Mouse (Mus musculus) heart, embryonic 11.5 days (tissue): ENCODE results near the gene Eprs. TPM values are rescaled to one million over a fixed set of nuclear protein-coding genes. Genes with fewer than 3 reads are reported as not detected.
A peak's percentile ranks its signal among the peaks of the same experiment; 100 is the strongest.

Experiments
- ATAC-seq: fragments of 200-750 bp; cut with Nextera tagmentation; replicated peaks from 2 replicates; pipeline ENCODE4 v1.8.0; 2017; ENCODE audit warnings: moderate library complexity; ENCODE audit not compliant: insufficient number of reproducible peaks, low FRiP score, low TSS enrichment
- H3K27ac ChIP-seq: fragments of 300-500 bp; sonication (generic); 2 replicates; pipeline ENCODE4 v1.5.1; 2014; ENCODE audit warnings: mild to moderate bottlenecking, low read depth, low read length
- H3K27me3 ChIP-seq: fragments of 300-500 bp; sonication (generic); 2 replicates; pipeline ENCODE4 v1.6.1; 2014; ENCODE audit warnings: mild to moderate bottlenecking, low read length, mixed read lengths; ENCODE audit not compliant: control insufficient read depth, insufficient read depth
- H3K36me3 ChIP-seq: fragments of 300-500 bp; sonication (generic); 2 replicates; pipeline ENCODE4 v1.6.1; 2014; ENCODE audit warnings: mild to moderate bottlenecking, low read length, moderate library complexity, mixed read lengths; ENCODE audit not compliant: control insufficient read depth, insufficient read depth
- H3K4me1 ChIP-seq: fragments of 300-500 bp; sonication (generic); 2 replicates; pipeline ENCODE4 v1.6.1; 2014; ENCODE audit warnings: low read length; ENCODE audit not compliant: control insufficient read depth, insufficient read depth
- H3K4me2 ChIP-seq: fragments of 300-500 bp; sonication (generic); 2 replicates; pipeline ENCODE4 v1.6.1; 2014; ENCODE audit warnings: mild to moderate bottlenecking, moderate library complexity
- H3K4me3 ChIP-seq: fragments of 300-500 bp; sonication (generic); 2 replicates; pipeline ENCODE4 v1.5.1; 2014; ENCODE audit warnings: low read depth, low read length
- H3K9ac ChIP-seq: fragments of 300-500 bp; sonication (generic); 2 replicates; pipeline ENCODE4 v1.6.1; 2014; ENCODE audit warnings: mild to moderate bottlenecking, low read depth, low read length, moderate library complexity
- H3K9me3 ChIP-seq: fragments of 300-500 bp; sonication (generic); replicated peaks from 2 replicates; pipeline ENCODE4 v1.6.1; 2016; ENCODE audit warnings: low read length; ENCODE audit not compliant: control insufficient read depth
- WGBS: fragments of 180-500 bp; shearing (Covaris S2); extraction: QIAGEN DNeasy Blood & Tissue Kit; methylation state at CpG from one replicate; pipeline ENCODE4 v1.1.7; 2014; ENCODE audit not compliant: insufficient replicate concordance; 5-methylcytosine and 5-hydroxymethylcytosine counted together
- polyA plus RNA-seq: library from polyadenylated mRNA; unstranded; fragments of >200 nt; fragmentation: Nextera tagmentation; extraction: Ambion mirVana; gene quantifications from 2 replicates; pipeline ENCODE4 v1.2.1, GENCODE M21; 2014

Gene Eprs
- polyA plus RNA-seq, 1 experiment from 2014 or later, result 122 TPM

DNA sequence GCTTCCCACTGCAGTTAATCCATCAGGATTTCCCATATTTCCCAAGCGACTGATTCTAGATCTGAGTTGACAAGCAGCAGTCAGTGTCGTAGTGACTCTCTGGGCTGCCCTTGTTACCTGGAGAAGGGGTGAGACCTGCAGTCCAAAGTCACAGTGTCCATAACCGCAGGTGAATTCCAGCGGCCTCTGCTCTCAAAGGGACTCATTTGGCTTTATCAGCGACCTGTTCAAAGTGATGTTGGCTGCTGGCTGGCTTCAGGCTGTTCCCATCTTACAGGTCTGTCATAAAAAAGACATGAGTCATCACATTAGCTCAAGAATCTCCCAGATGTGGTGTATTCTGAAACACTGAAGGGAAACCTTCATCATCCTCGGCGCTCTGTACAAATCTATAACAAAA is 86.1 kb downstream of the Eprs start:
- H3K9ac ChIP-seq, result no peak overlapping the region
- H3K4me1 ChIP-seq, result no peaks in the 10 kb centered on the region
- no peak overlapping the region for H3K4me2 ChIP-seq
- H3K4me3 ChIP-seq, result no peak overlapping the region
- 78% methylated on average over 7 of the region's 7 CpGs for WGBS
- H3K27me3 ChIP-seq, result peaks cover 4% of the 10 kb centered on the region; the same call in 1 of the 2 replicates
- no peaks in the 10 kb centered on the region for H3K9me3 ChIP-seq
- no peak for ATAC-seq
- H3K27ac ChIP-seq, result no peak overlapping the region
- no peaks in the 10 kb centered on the region for H3K36me3 ChIP-seq

DNA sequence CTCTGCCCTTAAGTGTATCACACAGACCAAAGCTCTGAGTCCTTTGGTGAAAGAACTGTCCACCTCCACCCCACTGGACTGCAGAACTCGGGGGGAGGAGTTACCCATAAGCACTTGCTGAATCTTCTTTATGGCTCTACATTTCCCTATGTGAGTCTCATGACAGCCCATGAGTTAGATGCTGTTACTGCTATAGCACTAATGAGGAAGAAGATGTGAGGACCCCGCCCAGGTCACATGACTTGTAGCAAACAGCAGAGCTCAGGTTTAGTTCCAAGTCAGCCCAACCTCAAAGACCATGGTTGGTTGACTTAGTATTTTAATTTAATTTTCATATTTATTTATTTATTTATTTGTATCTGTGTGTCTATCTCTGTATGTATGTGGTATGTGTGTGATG is 86.9 kb downstream of the Eprs start:
- H3K4me3 ChIP-seq, result peak overlapping the region; percentile 28
- H3K4me2 ChIP-seq, result peak overlapping the region; percentile 15; the same call in 1 of the 2 replicates
- no peaks in the 10 kb centered on the region for H3K9me3 ChIP-seq
- H3K36me3 ChIP-seq, result no peaks in the 10 kb centered on the region
- peaks cover 12% of the 10 kb centered on the region for H3K27me3 ChIP-seq
- no peak for ATAC-seq
- no peak overlapping the region for H3K9ac ChIP-seq
- H3K27ac ChIP-seq, result no peak overlapping the region
- no peaks in the 10 kb centered on the region; the same call in 1 of the 2 replicates for H3K4me1 ChIP-seq
- WGBS, result 62% methylated on average over 2 of the region's 2 CpGs

DNA sequence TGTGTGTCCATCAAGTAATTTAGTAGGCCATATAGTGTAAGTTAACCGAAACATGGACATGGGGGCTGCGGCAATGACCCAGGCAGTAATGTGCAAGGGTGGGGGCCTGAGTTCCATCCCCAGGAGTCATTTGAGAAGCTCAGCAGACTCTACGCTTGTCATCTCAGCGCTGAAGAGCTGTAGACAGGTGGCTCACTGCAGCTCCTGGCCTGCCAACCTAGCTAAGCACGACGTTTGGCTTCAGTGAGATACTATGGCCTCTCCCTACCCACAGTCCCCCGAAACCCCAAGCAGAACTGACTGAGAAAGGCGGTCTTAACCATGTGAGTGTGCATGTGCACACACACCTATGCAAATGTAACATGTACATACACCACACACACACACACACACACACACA is 88.2 kb downstream of the Eprs start:
- no peaks in the 10 kb centered on the region for H3K36me3 ChIP-seq
- peak overlapping the region; percentile 56; the same call in 1 of the 2 replicates for H3K9ac ChIP-seq
- WGBS, result 79% methylated on average over 8 of the region's 8 CpGs
- no peaks in the 10 kb centered on the region for H3K9me3 ChIP-seq
- H3K4me2 ChIP-seq, result peak overlapping the region; percentile 15
- peak overlapping the region; percentile 29; the same call in 1 of the 2 replicates for H3K27ac ChIP-seq
- peaks cover 8% of the 10 kb centered on the region; the same call in 1 of the 2 replicates for H3K4me1 ChIP-seq
- peak overlapping the region; percentile 28; the same call in 1 of the 2 replicates for H3K4me3 ChIP-seq
- H3K27me3 ChIP-seq, result peaks cover 26% of the 10 kb centered on the region
- ATAC-seq, result no peak

DNA sequence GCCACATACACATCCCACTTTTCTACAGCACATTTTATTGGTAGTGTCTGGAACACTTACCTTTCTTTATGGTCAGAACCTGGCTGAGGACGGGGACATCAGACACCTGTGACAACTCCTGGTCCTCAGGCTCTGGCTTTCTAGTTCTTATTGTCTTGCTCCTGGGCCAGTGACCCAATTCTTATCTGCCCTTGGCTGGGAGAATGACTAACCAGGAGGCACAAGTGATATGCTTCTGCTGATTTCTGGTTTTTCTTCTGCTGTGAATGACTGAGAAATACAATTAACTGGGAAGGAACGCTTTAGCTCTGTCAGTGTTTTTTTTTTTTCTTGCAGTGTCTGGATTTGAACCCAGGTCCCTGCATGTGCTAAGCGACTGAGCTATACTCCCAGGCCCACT is 88.7 kb downstream of the Eprs start:
- no peaks in the 10 kb centered on the region for H3K36me3 ChIP-seq
- H3K9me3 ChIP-seq, result no peaks in the 10 kb centered on the region
- WGBS, result 72% methylated on average over 3 of the region's 3 CpGs
- ATAC-seq, result no peak
- H3K27ac ChIP-seq, result peak overlapping the region; percentile 65; the same call in 1 of the 2 replicates
- H3K9ac ChIP-seq, result peak overlapping the region; percentile 56; the same call in 1 of the 2 replicates
- peak overlapping the region; percentile 28; the same call in 1 of the 2 replicates for H3K4me3 ChIP-seq
- H3K4me1 ChIP-seq, result peaks cover 8% of the 10 kb centered on the region; the same call in 1 of the 2 replicates
- H3K4me2 ChIP-seq, result peak overlapping the region; percentile 37
- H3K27me3 ChIP-seq, result peaks cover 30% of the 10 kb centered on the region

DNA sequence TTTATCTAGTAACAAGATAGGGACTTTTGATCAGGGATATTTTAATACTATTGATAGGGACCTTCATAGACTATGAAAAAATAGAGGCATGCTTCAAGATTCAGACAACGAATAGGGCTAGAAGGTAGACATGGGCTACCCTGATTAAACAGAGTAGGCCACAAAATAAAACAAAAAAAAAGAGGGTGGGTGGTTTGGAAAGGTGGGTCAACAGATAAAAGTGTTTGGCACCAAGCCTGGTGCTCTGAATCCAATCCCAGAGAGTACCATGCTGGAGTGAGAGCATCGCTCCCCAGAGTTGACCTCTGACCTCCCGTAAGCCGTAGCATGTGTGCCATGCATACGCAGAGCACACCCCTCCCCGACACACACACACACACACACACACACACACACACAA is 89.6 kb downstream of the Eprs start:
- peaks cover 36% of the 10 kb centered on the region for H3K27me3 ChIP-seq
- WGBS, result 87% methylated on average over 6 of the region's 6 CpGs
- ATAC-seq, result no peak

DNA sequence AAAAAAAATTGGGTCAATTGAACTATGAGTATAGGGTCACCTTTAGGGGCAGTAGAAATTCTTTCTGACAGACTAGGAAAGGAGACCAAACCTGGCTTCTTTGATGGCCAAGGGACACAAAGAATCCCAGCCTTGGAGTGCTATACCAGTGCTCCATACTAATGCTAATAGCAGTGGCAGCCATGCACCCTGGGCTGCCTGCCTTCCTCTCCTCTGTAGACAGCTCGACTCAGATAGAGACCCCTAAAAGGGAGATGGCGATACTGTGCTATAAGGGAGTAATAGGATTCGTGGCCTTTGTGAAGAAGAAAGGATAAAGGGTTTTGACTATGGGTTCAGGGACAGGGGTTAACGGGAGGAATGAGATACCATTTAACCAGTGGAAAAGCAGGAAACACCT is 91.3 kb downstream of the Eprs start:
- 42% methylated on average over 4 of the region's 4 CpGs for WGBS
- H3K9me3 ChIP-seq, result no peaks in the 10 kb centered on the region
- no peaks in the 10 kb centered on the region for H3K36me3 ChIP-seq
- peaks cover 8% of the 10 kb centered on the region; the same call in 1 of the 2 replicates for H3K4me1 ChIP-seq
- peak overlapping the region; percentile 99 for H3K4me2 ChIP-seq
- peaks cover 38% of the 10 kb centered on the region for H3K27me3 ChIP-seq
- no peak for ATAC-seq
- H3K27ac ChIP-seq, result peak overlapping the region; percentile 52
- peak overlapping the region; percentile 40; the same call in 1 of the 2 replicates for H3K9ac ChIP-seq
- peak overlapping the region; percentile 71 for H3K4me3 ChIP-seq

More for the DNA sequence above, 89.6 kb downstream of the Eprs start:
- Histone ChIP-seq H3K9ac (no peak overlapping the region), H3K4me1 (peaks cover 8% of the 10 kb centered on the region; the same call in 1 of the 2 replicates), H3K4me3 (no peak overlapping the region), H3K36me3 (no peaks in the 10 kb centered on the region), H3K4me2 (no peak overlapping the region), H3K27ac (no peak overlapping the region), H3K9me3 (no peaks in the 10 kb centered on the region)

DNA sequence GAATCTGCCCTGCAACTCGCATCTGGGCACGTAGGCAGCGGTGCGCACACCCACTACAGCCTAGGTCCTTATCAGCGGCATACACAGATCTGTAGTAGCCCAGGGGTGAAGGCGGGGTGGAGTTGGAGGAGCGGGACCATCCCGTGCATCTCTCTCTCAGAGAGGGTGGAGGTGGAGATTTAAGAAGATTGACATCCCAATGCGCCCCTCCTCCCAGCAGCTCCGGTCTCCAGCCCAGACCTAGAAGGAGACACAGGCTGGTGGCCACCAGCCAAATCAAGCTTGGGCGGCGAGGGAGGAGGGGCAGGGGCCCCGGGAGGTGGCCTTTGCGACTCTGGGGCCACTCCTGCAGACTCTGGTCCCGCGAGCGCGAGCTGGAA is 91.7 kb downstream of the Eprs start, which contains the start of gene Slc30a10:
TSS of gene Slc30a10 (plus strand) at position 274 of the 380 bp plus-strand sequence.
- H3K9ac ChIP-seq, result peak within 1 kb of the TSS; percentile 75
- H3K4me1 ChIP-seq, result peaks cover 8% of the 10 kb centered on the region; the same call in 1 of the 2 replicates
- H3K27me3 ChIP-seq, result peaks cover 38% of the 10 kb centered on the region
- WGBS, result 1% methylated on average over 18 of the region's 18 CpGs
- ATAC-seq, result peak; percentile 95
- peak within 1 kb of the TSS; percentile 71 for H3K4me3 ChIP-seq
- H3K9me3 ChIP-seq, result no peaks in the 10 kb centered on the region
- peak within 1 kb of the TSS; percentile 99 for H3K4me2 ChIP-seq
- no peaks in the 10 kb centered on the region for H3K36me3 ChIP-seq
- H3K27ac ChIP-seq, result peak within 1 kb of the TSS; percentile 83

DNA sequence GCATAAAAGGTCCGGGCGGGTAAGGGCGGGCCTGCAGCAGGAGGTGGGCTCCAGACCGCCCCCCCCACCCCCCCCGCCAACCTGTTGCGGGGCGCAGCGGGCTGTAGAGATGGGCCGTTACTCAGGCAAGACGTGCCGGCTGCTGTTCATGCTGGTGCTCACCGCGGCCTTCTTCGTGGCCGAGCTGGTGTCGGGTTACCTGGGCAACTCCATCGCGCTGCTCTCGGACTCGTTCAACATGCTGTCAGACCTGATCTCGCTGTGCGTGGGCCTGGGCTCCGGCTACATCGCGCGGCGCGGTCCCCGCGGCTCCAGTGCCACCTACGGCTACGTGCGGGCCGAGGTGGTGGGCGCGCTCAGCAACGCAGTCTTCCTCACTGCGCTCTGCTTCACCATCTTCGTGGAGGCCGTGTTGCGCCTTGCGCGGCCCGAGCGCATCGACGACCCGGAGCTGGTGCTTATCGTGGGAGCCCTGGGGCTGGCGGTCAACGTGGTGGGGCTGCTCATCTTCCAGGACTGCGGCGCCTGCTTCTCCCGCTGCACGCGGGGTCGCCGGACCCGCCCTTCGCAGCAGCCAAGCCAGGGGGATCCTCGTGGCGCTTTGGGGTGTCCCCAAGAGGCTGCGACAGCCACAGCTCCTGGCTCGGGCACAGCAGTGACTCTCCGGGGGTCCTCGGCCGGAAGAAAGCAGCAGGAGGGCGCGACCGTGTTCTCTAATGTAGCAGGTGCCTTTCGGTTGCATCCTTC is 92.3 kb downstream of the Eprs start:
- 0 out of 2 replicates have a peak, but pooled peaks have one; percentile 8 for ATAC-seq
- Histone ChIP-seq H3K27ac (peak overlapping the region; percentile 83), H3K36me3 (no peaks in the 10 kb centered on the region), H3K27me3 (peaks cover 38% of the 10 kb centered on the region), H3K4me1 (peaks cover 8% of the 10 kb centered on the region; the same call in 1 of the 2 replicates), H3K9me3 (no peaks in the 10 kb centered on the region), H3K4me3 (peak overlapping the region; percentile 71), H3K9ac (peak overlapping the region; percentile 75), H3K4me2 (peak overlapping the region; percentile 99)
- WGBS, result under 1% methylated on average over 70 of the region's 71 CpGs
